In the genomic region with DNA sequence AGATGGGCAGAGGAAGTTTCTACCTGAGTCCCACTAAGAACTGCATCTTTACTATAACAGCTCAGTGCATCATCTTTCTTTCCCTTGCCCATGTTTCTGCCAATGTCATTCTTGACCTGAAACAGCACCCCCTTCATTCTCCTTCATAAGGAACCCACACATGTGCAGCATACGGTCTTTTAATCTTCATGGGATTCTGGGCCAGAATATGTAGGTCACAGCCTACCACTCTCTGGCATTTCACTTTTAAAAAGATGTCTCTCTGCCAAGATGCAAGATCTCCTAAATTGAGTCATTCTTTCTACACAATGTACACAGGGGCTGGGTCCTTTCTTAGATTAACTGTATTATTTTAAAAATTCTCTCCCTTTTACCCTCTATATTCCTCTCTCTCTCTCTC, we compare ENCODE assay signal across 25 mouse cellular contexts.
DNase-seq lines count a peak whose midpoint lies in the region; ATAC-seq and TF ChIP-seq lines count a peak whose summit lies in the region.
"Had no signal": no experiment of that assay in that cellular context is flagged by ENCODE, and none has a peak within 500 bp of the region (broad histone marks: within the 10 kb centered on the region; RNA-seq: fewer than 3 reads in every experiment).

No protein-coding gene starts in this region.

- peak; percentile 88 for ATAC-seq in frontal cortex, adult (ENCODE audit: low TSS enrichment)
- ATAC-seq: activated CD4-positive, CD25-positive, alpha-beta regulatory T cell, adult 4 months; CD4-positive, CD25-positive, alpha-beta regulatory T cell, adult 4 months; forebrain, embryonic 13.5 days; forebrain, embryonic 15.5 days; forebrain, postnatal 0 days; Patski had no signal

- 67% methylated on average over 1 of the region's 1 CpGs for WGBS in kidney, adult 2 months

- H3K27me3 ChIP-seq in kidney, adult 2 months (replicated peaks; ENCODE audit: control insufficient read depth, insufficient read depth, low read length): no peaks in the 10 kb centered on the region
- H3K27me3 ChIP-seq: CH12.LX; embryonic facial prominence, embryonic 12.5 days; forebrain, embryonic 13.5 days; forebrain, embryonic 15.5 days; Patski had no signal

- no peaks in the 10 kb centered on the region for H3K36me3 ChIP-seq in kidney, adult 2 months (ENCODE audit: control insufficient read depth, insufficient read depth, low read length)
- H3K36me3 ChIP-seq: embryonic facial prominence, embryonic 10.5 days; embryonic facial prominence, embryonic 12.5 days; forebrain, embryonic 15.5 days; G1E had no signal

- no peak overlapping the region for H3K4me3 ChIP-seq in kidney, adult 2 months (ENCODE audit: insufficient read depth, low read depth, low read length)
- H3K4me3 ChIP-seq: embryonic facial prominence, embryonic 10.5 days; embryonic facial prominence, embryonic 12.5 days; forebrain, embryonic 13.5 days; forebrain, embryonic 15.5 days had no signal

- no peak for DNase-seq in frontal cortex, postnatal 10 days (ENCODE audit: low spot score in 2 of 2)
- DNase-seq in right cerebral cortex, adult 18-20 months: peak; percentile 5
- no peak for DNase-seq in right cerebral cortex, postnatal 25 days
- no peak for DNase-seq in kidney, adult 2 months
- DNase-seq: adrenal gland, adult 8-10 months; adrenal gland, postnatal 14 days; adrenal gland, postnatal 36 days; B cell, adult 2 months; cerebellum, adult 11 months; cerebellum, adult 18-20 months; cerebellum, adult 8-10 months; cerebellum, adult 9-11 months; cerebellum, postnatal 14 days; cerebellum, postnatal 36 days; forebrain, postnatal 0 days had no signal

- TF ChIP-seq POLR2A in kidney, adult 2 months (IDR thresholded peaks at IDR 0.05; ENCODE audit: low read depth, low read length): no peak

- H3K4me1 ChIP-seq in kidney, adult 2 months (ENCODE audit: control insufficient read depth, insufficient read depth, low read length): no peaks in the 10 kb centered on the region
- H3K4me1 ChIP-seq: embryonic facial prominence, embryonic 10.5 days; embryonic facial prominence, embryonic 12.5 days; forebrain, embryonic 15.5 days had no signal

- H3K27ac ChIP-seq in kidney, adult 2 months (ENCODE audit: insufficient read depth, low read depth, low read length): no peak overlapping the region
- H3K27ac ChIP-seq: embryonic facial prominence, embryonic 10.5 days; embryonic facial prominence, embryonic 12.5 days; forebrain, embryonic 13.5 days; forebrain, embryonic 15.5 days had no signal

- TF ChIP-seq CTCF in kidney, adult 2 months (conservative IDR thresholded peaks at IDR 0.05; ENCODE audit: insufficient read depth, insufficient read length, low read depth, low read length): no peak
